Mouse (Mus musculus): Measurements from ENCODE around the gene Cd3e.

- TF ChIP-seq POLR2A (IDR thresholded peaks at IDR 0.05; ENCODE audit: insufficient read depth, low read depth, low read length): no peak
- TF ChIP-seq CTCF (IDR thresholded peaks at IDR 0.05; ENCODE audit: insufficient read depth, low read depth, low read length): no peak
Observed at GRCm38 (mm10) chr9:44981676-44982075, 27.8 kb downstream of the Cd3e start, which contains the start of gene Cd3d.

All from olfactory bulb, adult 2 months (tissue).